Mouse (Mus musculus) E14TG2a.4 (cell line): ENCODE measurements around the gene 1700017B05Rik.
A peak's percentile ranks its signal among the peaks of the same experiment; 100 is the strongest.

ENCODE experiments used
- CTCF ChIP-seq: conservative IDR thresholded peaks from 2 replicates; pipeline ENCODE4 v1.5.1; 2014; ENCODE audit warnings: low read length
- NANOG ChIP-seq: IDR thresholded peaks from 2 replicates; pipeline ENCODE4 v1.6.1; 2014; ENCODE audit warnings: borderline replicate concordance, low read length, mixed read lengths
- POU5F1 ChIP-seq: IDR thresholded peaks from 2 replicates; pipeline ENCODE4 v1.6.1; 2014; ENCODE audit warnings: low read length, borderline replicate concordance

DNA sequence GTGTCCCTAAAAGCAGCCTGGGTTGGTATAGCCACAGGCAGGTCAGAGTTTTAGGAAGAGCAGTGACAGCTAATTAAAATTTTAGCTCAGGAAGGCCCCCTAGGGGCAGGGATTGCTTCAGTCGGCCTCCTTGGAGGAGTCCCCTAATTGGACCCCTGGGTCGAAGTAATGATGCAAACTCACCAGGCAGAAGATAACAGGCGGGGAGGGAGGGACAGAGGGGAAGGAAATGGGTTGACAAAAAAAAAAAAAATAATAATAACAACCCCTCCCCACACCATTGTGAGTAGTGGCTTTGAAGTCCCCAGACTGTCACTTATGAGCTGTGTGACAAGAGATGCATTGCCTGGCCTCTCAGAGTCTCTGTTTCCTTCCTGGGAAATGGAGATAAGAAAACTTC lies 6.2 kb upstream of the 1700017B05Rik start:
- TF ChIP-seq CTCF: peak; percentile 17; the same call in 1 of the 2 replicates
- TF ChIP-seq NANOG: no peak
- TF ChIP-seq POU5F1: no peak
